Mouse (Mus musculus): ENCODE results near the gene Olfr1095. TPM values are rescaled to one million over a fixed set of nuclear protein-coding genes. Genes with fewer than 3 reads are reported as not detected.

Olfr1095 gene
- not detected in 2 replicates for polyA plus RNA-seq (2015; fragmentation: Nextera tagmentation; extraction: Ambion mirVana)

DNA sequence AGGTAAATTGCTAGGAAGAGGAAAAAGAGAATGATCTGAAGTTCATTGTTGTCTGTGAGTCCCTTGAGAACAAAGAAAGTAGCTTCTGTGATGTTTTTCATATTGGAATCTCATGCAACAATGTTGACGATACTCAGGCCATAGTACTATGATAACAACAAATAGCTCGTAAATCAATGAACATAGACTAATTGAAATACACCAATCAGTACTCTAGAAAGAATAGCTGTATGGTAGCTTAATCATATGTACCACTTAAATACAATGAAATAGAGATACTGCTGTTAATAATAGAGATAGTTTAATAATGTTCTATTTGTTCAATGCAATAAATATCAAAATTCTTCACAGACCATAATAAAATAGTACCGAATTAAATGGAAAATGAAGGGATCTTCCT is at the start of gene Olfr1095:
TSS of gene Olfr1095 (minus strand) at position 101 of the 400 bp plus-strand sequence.
- no peak within 1 kb of the TSS for H3K27ac ChIP-seq
- WGBS, result 84% methylated on average over 3 of the region's 3 CpGs
- no peak within 1 kb of the TSS for H3K4me2 ChIP-seq
- no peaks in the 10 kb centered on the region for H3K9me3 ChIP-seq
- no peak for ATAC-seq (ENCODE audit: borderline replicate concordance, extremely low read depth, low FRiP score, low TSS enrichment)
- no peak within 1 kb of the TSS for H3K4me3 ChIP-seq
- no peaks in the 10 kb centered on the region for H3K4me1 ChIP-seq
- H3K36me3 ChIP-seq, result no peaks in the 10 kb centered on the region
- H3K9ac ChIP-seq, result no peak within 1 kb of the TSS
- H3K27me3 ChIP-seq, result no peaks in the 10 kb centered on the region

GRCm38 (mm10) chr2:86892116-86892515 is 40.6 kb upstream of the Olfr1095 start, which contains the start of gene Olfr1097:
Gene Olfr1097 (minus strand): TSS chr2:86892216.
- Histone ChIP-seq H3K36me3 (no peaks in the 10 kb centered on the region), H3K27ac (no peak within 1 kb of the TSS), H3K9ac (no peak within 1 kb of the TSS), H3K27me3 (no peaks in the 10 kb centered on the region), H3K4me3 (no peak within 1 kb of the TSS), H3K4me2 (no peak within 1 kb of the TSS), H3K4me1 (no peaks in the 10 kb centered on the region), H3K9me3 (no peaks in the 10 kb centered on the region)
- 85% methylated on average over 1 of the region's 1 CpGs for WGBS
- no peak for ATAC-seq (ENCODE audit: borderline replicate concordance, extremely low read depth, low FRiP score, low TSS enrichment)

DNA sequence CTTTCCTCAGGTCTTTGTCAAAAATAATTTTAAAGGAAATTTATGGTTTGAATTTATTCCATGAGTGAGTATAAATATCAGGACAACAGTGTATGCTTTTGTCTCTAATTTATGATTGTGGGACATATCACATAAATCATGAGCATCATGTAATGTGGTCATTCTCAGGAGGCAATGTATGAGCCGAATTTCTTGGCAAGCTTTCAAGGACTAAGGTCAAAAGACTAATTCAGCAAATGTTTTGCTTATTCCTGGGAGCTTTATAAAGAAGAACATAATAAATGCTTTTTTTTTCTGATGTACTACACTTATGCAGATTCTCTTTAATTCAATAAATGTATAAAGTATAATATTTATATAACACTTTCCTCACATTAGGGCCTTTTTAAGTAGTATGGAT is 23.2 kb upstream of the Olfr1095 start, which contains the start of gene Gm13723:
TSS of gene Gm13723 (minus strand) at position 101 of the 400 bp plus-strand sequence.
- H3K4me2 ChIP-seq, result no peak within 1 kb of the TSS
- no peaks in the 10 kb centered on the region for H3K27me3 ChIP-seq
- ATAC-seq (ENCODE audit: borderline replicate concordance, extremely low read depth, low FRiP score, low TSS enrichment), result no peak
- WGBS, result 29% methylated on average over 1 of the region's 1 CpGs
- no peaks in the 10 kb centered on the region for H3K4me1 ChIP-seq
- no peaks in the 10 kb centered on the region for H3K36me3 ChIP-seq
- H3K9me3 ChIP-seq, result no peaks in the 10 kb centered on the region
- H3K27ac ChIP-seq, result no peak within 1 kb of the TSS
- H3K4me3 ChIP-seq, result no peak within 1 kb of the TSS
- H3K9ac ChIP-seq, result no peak within 1 kb of the TSS

DNA sequence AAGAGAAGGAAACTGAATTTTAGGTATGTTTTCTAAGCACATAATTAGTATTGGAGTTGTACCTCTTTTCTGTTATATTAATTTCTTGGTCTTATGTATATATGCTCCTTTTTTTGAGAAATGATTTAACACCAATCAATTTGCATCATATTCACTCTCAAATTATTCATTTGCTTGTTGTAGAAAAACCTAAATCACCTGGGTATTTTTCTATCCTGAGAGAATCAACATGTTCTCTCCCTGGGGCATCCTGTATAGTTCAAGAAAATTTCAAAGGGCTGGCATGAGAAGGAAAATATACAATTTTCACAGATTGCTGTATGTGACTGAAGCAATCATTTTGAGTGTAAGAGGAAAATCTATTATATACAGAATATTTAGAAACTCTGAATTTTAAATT is 27.1 kb downstream of the Olfr1095 start, which contains the start of gene Olfr1094:
TSS of gene Olfr1094 (plus strand) at position 301 of the 400 bp plus-strand sequence.
- Histone ChIP-seq H3K36me3 (no peaks in the 10 kb centered on the region), H3K9ac (no peak within 1 kb of the TSS), H3K4me3 (no peak within 1 kb of the TSS), H3K9me3 (no peaks in the 10 kb centered on the region), H3K4me2 (no peak within 1 kb of the TSS), H3K4me1 (no peaks in the 10 kb centered on the region), H3K27me3 (no peaks in the 10 kb centered on the region), H3K27ac (no peak within 1 kb of the TSS)
- ATAC-seq (ENCODE audit: borderline replicate concordance, extremely low read depth, low FRiP score, low TSS enrichment), result no peak

DNA sequence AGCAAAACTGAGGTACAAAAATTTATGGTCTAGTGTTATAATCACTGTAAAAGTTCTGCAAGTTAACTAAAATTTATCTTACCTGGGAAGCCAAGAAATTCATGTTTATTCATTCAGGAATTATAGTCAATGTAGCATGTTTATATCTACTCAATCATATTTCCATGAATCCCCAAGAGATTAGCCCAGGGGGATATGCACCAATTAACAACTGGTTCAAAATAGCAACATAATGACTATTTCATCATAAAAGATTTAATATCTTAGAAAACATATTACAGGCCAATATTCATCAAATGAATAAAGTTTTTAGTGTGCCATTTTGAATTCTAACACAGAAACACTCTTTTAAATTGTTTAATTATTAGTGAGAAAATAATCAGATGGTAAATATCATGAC is 41.6 kb downstream of the Olfr1095 start, which contains the start of gene Olfr141:
TSS of gene Olfr141 (minus strand) at position 101 of the 400 bp plus-strand sequence.
- H3K27me3 ChIP-seq, result no peaks in the 10 kb centered on the region
- H3K4me1 ChIP-seq, result no peaks in the 10 kb centered on the region
- ATAC-seq (ENCODE audit: borderline replicate concordance, extremely low read depth, low FRiP score, low TSS enrichment), result no peak
- H3K4me2 ChIP-seq, result no peak within 1 kb of the TSS
- no peak within 1 kb of the TSS for H3K27ac ChIP-seq
- no peaks in the 10 kb centered on the region for H3K36me3 ChIP-seq
- no peak within 1 kb of the TSS for H3K9ac ChIP-seq
- no peak within 1 kb of the TSS for H3K4me3 ChIP-seq
- H3K9me3 ChIP-seq, result no peaks in the 10 kb centered on the region

Other genes with a start within 250 kb of the Olfr1095 start
- not detected in 2 replicates for gene Olfr1084, start 212.0 kb downstream of the Olfr1095 start, polyA plus RNA-seq (2015; fragmentation: Nextera tagmentation; extraction: Ambion mirVana)
- gene Olfr1085, start 189.7 kb downstream of the Olfr1095 start, polyA plus RNA-seq (2015; fragmentation: Nextera tagmentation; extraction: Ambion mirVana), result not detected in 2 replicates
- not detected in 2 replicates for gene Olfr1086, start 171.6 kb downstream of the Olfr1095 start, polyA plus RNA-seq (2015; fragmentation: Nextera tagmentation; extraction: Ambion mirVana)
- gene Olfr1087, start 153.3 kb downstream of the Olfr1095 start, polyA plus RNA-seq (2015; fragmentation: Nextera tagmentation; extraction: Ambion mirVana), result not detected in 2 replicates
- gene Olfr1089, start 118.0 kb downstream of the Olfr1095 start, polyA plus RNA-seq (2015; fragmentation: Nextera tagmentation; extraction: Ambion mirVana), result not detected in 2 replicates
- not detected in 2 replicates for gene Olfr1090, start 92.7 kb downstream of the Olfr1095 start, polyA plus RNA-seq (2015; fragmentation: Nextera tagmentation; extraction: Ambion mirVana)
- gene Olfr1093, start 69.2 kb downstream of the Olfr1095 start, polyA plus RNA-seq (2015; fragmentation: Nextera tagmentation; extraction: Ambion mirVana), result not detected in 2 replicates
- gene Olfr141, start 41.7 kb downstream of the Olfr1095 start, polyA plus RNA-seq (2015; fragmentation: Nextera tagmentation; extraction: Ambion mirVana), result not detected in 2 replicates
- gene Olfr1094, start 27.0 kb downstream of the Olfr1095 start, polyA plus RNA-seq (2015; fragmentation: Nextera tagmentation; extraction: Ambion mirVana), result not detected in 2 replicates
- not detected in 2 replicates for gene Gm13723, start 23.1 kb upstream of the Olfr1095 start, polyA plus RNA-seq (2015; fragmentation: Nextera tagmentation; extraction: Ambion mirVana)
- gene Olfr1097, start 40.5 kb upstream of the Olfr1095 start, polyA plus RNA-seq (2015; fragmentation: Nextera tagmentation; extraction: Ambion mirVana), result not detected in 2 replicates
- not detected in 2 replicates for gene Olfr1098, start 72.8 kb upstream of the Olfr1095 start, polyA plus RNA-seq (2015; fragmentation: Nextera tagmentation; extraction: Ambion mirVana)
- gene Olfr1099, start 109.0 kb upstream of the Olfr1095 start, polyA plus RNA-seq (2015; fragmentation: Nextera tagmentation; extraction: Ambion mirVana), result not detected in 2 replicates
- gene Olfr1100, start 128.3 kb upstream of the Olfr1095 start, polyA plus RNA-seq (2015; fragmentation: Nextera tagmentation; extraction: Ambion mirVana), result not detected in 2 replicates
- gene Olfr1101, start 139.5 kb upstream of the Olfr1095 start, polyA plus RNA-seq (2015; fragmentation: Nextera tagmentation; extraction: Ambion mirVana), result not detected in 2 replicates
- not detected in 2 replicates for gene Olfr1102, start 146.7 kb upstream of the Olfr1095 start, polyA plus RNA-seq (2015; fragmentation: Nextera tagmentation; extraction: Ambion mirVana)
- gene Olfr1104, start 175.4 kb upstream of the Olfr1095 start, polyA plus RNA-seq (2015; fragmentation: Nextera tagmentation; extraction: Ambion mirVana), result not detected in 2 replicates
- not detected in 2 replicates for gene Olfr1105, start 184.8 kb upstream of the Olfr1095 start, polyA plus RNA-seq (2015; fragmentation: Nextera tagmentation; extraction: Ambion mirVana)
- not detected in 2 replicates for gene Olfr1106, start 200.6 kb upstream of the Olfr1095 start, polyA plus RNA-seq (2015; fragmentation: Nextera tagmentation; extraction: Ambion mirVana)
- not detected in 2 replicates for gene Olfr1107, start 224.1 kb upstream of the Olfr1095 start, polyA plus RNA-seq (2015; fragmentation: Nextera tagmentation; extraction: Ambion mirVana)
- not detected in 2 replicates for gene Olfr1109, start 244.3 kb upstream of the Olfr1095 start, polyA plus RNA-seq (2015; fragmentation: Nextera tagmentation; extraction: Ambion mirVana)

Data from lung, embryonic 15.5 days (tissue).